In genomic region chr2:175158642-175159041, GRCm38 (mm10) we compare ENCODE assay signal across 26 mouse cellular contexts. TPM values are rescaled to one million over a fixed set of nuclear protein-coding genes. Genes with fewer than 3 reads are reported as not detected.
"Had no signal": no experiment of that assay in that cellular context is flagged by ENCODE, and none has a peak within 500 bp of the region (broad histone marks: within the 10 kb centered on the region; RNA-seq: fewer than 3 reads in every experiment).

No protein-coding gene starts in this region.

- H3K9ac ChIP-seq: embryonic facial prominence, embryonic 12.5 days; embryonic facial prominence, embryonic 13.5 days; embryonic facial prominence, embryonic 15.5 days; forebrain, embryonic 12.5 days; forebrain, embryonic 13.5 days; forebrain, embryonic 15.5 days; forebrain, postnatal 0 days had no signal

- H3K27ac ChIP-seq: embryonic facial prominence, embryonic 10.5 days; embryonic facial prominence, embryonic 12.5 days; embryonic facial prominence, embryonic 13.5 days; embryonic facial prominence, embryonic 15.5 days; forebrain, embryonic 10.5 days; forebrain, embryonic 12.5 days; forebrain, embryonic 13.5 days; forebrain, embryonic 15.5 days; gastrocnemius, adult 2 months; heart, adult 2 months had no signal

- H3K9me3 ChIP-seq: embryonic facial prominence, embryonic 15.5 days; forebrain, embryonic 15.5 days had no signal

- H3K4me1 ChIP-seq: embryonic facial prominence, embryonic 10.5 days; embryonic facial prominence, embryonic 12.5 days; embryonic facial prominence, embryonic 13.5 days; embryonic facial prominence, embryonic 15.5 days; forebrain, embryonic 10.5 days; forebrain, embryonic 12.5 days; forebrain, embryonic 13.5 days; forebrain, embryonic 15.5 days had no signal

- H3K27me3 ChIP-seq: embryonic facial prominence, embryonic 12.5 days; embryonic facial prominence, embryonic 13.5 days; embryonic facial prominence, embryonic 15.5 days; forebrain, embryonic 12.5 days; forebrain, embryonic 13.5 days; forebrain, embryonic 15.5 days had no signal

- H3K36me3 ChIP-seq: embryonic facial prominence, embryonic 10.5 days; embryonic facial prominence, embryonic 12.5 days; embryonic facial prominence, embryonic 13.5 days; embryonic facial prominence, embryonic 15.5 days; forebrain, embryonic 10.5 days; forebrain, embryonic 12.5 days; forebrain, embryonic 15.5 days had no signal

- H3K4me2 ChIP-seq: embryonic facial prominence, embryonic 12.5 days; embryonic facial prominence, embryonic 13.5 days; embryonic facial prominence, embryonic 15.5 days; forebrain, embryonic 12.5 days; forebrain, embryonic 13.5 days; forebrain, embryonic 15.5 days had no signal

- ATAC-seq: forebrain, embryonic 13.5 days; forebrain, embryonic 14.5 days; forebrain, embryonic 15.5 days; forebrain, embryonic 16.5 days; forebrain, postnatal 0 days had no signal

- DNase-seq: cerebellum, adult 9-10 months; cerebellum, adult 9-11 months; cerebellum, postnatal 10 days; cerebellum, postnatal 14 days; cerebellum, postnatal 25 days; cerebellum, postnatal 36 days; embryo, embryonic 11 days; forebrain, postnatal 0 days; gastrocnemius, adult 2 months; gastrocnemius, postnatal 10 days; gastrocnemius, postnatal 14 days; gastrocnemius, postnatal 25 days; gastrocnemius, postnatal 36 days; heart, adult 18-20 months; heart, adult 2 months had no signal

- H3K4me3 ChIP-seq: embryonic facial prominence, embryonic 10.5 days; embryonic facial prominence, embryonic 12.5 days; embryonic facial prominence, embryonic 13.5 days; embryonic facial prominence, embryonic 15.5 days; erythroblast, embryonic 14.5 days; forebrain, embryonic 10.5 days; forebrain, embryonic 12.5 days; forebrain, embryonic 13.5 days; forebrain, embryonic 15.5 days; gastrocnemius, adult 2 months; heart, adult 2 months had no signal

RNA-seq across cellular contexts. Expression of gene Gm14399, which starts 16.8 kb away (rescaled TPM):
- polyA plus RNA-seq: erythroblast, embryonic 14.5 days had no signal

RNA-seq across cellular contexts. Expression of gene Gm14443, which starts 17.0 kb away (rescaled TPM):
- polyA plus RNA-seq: erythroblast, embryonic 14.5 days had no signal
